Mouse (Mus musculus): ENCODE measurements around the gene Pcdh7.

Gene Pcdh7

DNA sequence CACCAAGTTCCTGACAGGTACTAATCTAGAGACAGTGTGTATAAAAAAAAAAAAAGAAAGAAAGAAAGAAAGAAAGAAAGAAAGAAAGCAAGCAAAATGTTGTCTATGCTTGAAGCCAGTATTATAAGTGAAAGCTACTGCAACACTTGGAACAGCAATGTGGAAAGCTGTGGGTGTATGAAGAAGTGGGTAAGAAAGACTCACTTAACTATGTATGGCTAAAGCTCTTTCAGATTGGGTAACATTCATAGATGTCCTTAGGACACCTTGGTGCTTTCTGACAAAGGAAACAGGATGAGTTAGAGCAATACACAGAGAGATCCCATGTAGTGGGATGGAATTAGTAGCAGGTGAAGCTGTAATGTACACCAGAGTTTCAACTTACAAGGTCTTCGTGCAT lies 32.6 kb downstream of the Pcdh7 start:
- DNase-seq: no peak

DNA sequence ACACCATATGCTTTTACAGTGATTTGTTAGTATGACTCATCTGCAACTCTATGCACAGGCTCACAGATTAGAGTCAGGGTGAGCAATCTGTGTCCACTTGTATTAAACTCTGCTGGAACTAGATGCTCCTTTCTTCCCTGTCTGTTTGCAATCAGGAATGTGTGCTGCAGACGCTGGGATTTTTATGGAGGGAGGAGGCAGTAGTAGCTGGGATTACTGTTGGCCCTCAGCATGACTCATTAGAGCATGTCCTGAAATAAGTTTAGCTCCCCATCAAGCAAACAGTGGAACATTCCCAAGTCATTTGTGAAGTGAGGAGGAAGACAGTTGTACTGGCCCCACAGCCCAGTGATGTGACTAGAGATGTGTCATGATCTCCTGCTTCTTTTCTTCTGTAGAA lies 38.0 kb downstream of the Pcdh7 start:
- peak; percentile 4 for DNase-seq

DNA sequence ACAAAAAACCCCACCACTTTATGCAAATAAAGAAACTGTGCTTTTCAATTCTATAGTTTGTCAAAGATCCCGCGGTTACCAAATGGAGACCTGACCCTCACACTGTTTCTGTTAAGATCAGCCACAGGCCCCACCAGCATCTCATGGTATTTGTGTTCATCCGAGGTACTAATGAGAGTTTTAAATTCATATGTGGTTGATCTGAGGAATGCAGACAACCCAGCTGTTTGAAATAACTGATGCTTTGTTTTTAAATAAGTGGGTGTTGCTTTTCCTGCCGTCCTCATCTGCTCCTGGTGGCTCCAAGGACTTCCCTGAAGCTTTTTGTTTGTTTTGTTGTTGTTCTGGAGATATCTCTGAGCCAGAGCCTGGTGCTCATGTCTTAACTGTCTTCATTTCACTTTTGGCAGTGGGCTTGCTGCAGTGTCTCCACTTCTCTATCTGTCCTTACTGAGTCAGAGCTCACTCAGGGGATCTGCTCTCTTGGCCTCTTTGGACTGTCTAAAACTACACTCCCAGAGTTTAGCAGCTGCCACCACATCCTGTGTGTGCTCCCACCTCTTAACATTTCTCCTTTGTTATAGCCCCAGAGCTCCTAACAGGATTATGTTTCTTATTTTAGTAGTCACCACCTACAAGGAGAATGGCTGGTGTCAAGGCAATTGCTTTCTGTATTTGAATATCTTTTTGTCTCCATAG lies 39.1 kb downstream of the Pcdh7 start:
- DNase-seq: peak; percentile 1

DNA sequence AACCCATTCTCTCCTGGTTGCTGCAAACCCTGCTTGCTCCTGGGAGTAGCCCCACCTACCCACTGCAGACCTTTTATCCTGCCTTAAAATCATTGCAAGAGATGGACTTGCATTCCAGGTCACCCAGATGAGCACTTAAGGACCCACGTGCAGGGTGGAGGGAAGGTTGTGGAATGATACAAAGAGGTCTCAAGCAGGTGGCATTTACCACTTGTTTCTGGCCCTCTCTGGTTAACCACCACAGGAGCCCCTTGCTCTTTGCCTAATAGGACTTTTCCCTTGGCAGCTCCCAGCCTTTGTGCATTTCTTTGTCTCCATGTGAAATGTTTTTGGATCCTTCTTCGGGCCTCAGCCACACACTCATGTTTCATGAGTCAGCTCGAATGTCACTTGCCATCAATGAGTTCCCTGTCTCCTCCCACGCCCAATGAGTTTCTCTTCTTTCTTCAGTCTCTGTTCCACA lies 39.7 kb downstream of the Pcdh7 start:
- DNase-seq: peak; percentile 6

DNA sequence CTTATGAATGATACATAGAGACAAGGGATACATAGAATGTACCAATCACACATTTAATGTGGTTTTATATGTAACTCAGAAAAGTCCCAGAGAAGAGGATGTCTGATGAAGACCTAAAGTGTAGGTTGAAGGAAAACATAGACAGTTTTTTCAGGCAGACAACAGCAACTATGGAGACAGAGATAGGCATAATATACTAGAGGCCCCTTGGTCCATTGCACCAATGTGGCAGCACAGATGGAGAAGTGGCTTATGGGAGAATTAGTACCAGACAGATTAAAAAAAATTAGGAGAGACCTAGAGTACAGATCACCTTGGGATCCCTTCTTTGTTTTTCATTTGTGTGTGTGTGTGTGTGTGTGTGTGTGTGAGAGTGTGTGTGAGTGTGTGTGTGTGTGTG lies 41.2 kb downstream of the Pcdh7 start:
- DNase-seq: no peak

DNA sequence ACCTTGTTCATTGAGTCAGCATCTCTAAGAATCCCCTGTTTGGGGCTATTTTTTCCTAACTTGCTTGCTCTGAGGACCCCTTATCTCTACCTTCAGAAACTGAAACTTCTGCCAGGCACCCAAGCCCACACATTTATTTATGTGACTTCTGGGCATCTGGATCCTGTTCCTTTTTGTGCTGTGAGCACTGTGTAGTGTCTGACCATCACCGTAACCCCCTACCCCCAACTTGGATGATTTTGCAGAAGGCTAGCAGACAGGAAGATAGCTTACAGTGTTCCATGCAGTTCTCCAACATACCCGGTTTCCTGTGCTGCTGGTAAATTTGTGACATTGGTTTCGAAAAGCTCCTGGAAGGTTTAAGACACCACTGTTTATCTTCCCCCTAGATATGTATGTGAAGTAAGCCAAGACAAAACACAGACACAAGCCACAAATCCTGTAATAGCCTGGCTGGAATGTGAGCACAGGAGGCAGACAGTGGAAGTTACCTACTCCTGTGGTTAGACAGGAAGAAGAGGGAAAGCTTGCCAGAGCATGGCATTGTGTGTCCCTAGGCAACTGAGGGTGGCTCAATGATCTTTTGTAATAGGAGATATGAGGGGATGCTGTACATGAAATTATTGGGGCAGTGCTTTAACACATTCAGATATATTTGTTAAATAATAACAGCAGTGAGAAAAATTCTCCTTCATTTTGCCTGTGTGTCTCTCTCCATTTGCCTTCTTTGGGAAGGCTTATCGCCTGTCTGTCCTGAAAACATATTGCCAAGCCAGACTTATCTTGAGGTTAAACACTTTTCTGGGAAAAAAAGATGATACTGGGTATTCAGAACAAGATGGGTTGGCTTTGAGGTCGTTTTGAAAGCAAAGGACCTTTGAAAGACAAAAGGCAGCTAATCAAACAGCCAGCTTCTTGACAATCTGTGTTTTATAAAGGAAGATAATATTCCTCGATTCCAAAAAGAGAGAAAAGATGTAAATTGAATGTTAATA lies 42.6 kb downstream of the Pcdh7 start:
- no peak for DNase-seq

DNA sequence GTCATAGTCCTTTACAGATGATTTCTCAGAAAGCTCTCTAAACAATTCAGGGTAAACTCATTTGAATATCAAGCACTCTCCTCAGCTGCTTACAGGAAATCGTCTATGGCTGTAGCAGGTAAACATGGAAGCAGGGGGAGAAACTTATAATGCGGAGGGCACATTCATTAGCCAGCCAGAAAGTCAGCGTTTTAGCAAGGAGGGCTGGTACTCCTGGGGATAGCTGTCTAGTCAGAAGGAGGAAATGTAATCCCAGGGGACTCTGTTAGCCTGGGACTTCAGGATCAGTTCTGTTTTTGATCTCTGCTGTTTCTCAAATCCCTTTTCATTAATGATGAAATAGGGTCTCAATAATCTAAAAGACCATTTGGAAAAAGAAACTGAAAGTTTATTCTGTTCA lies 47.6 kb downstream of the Pcdh7 start:
- DNase-seq: no peak

DNA sequence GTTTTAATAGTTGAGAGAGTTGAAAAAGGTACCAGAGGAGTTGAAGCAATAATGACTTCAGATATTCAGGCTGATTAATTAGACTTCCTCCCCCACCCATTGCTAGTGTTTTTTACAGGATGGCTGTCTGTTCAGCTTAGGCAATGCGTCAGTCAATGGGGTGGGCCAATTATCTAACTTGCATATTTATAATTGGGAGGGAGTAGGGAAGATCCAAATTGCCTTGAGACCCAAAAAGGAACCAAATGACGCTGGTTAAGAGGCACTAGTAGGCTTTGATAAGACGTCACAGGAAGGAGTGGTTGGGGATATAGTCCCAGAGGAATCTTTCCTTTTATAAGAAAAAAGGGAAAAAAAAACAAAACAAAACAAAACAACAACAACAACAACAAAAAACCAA lies 49.6 kb downstream of the Pcdh7 start:
- DNase-seq: no peak

DNA sequence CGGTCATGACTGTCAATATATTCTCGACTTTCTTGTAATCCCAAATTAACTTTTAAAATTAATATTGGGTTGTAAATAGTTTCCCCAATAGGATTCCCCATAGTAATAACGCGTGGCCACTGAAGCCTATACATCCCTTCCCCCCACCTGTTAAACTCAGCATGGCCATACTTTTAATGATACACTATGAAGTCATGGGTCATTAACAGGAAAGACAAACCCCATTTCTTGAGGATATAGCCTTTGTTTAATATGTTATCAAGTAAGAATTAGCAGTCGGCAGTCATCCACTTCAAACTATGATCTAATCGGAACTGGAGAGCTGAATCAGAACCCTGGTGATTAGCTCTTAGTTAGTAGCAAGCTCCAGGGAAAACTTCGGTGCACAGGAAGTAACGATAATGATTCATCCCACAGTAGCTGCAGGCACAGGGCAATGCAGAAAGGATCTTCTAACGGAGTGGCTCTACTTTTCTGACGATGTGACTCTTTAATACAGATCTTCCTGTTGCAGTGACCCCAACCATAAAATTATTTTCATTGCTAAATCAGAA lies 50.8 kb downstream of the Pcdh7 start:
- DNase-seq: no peak

DNA sequence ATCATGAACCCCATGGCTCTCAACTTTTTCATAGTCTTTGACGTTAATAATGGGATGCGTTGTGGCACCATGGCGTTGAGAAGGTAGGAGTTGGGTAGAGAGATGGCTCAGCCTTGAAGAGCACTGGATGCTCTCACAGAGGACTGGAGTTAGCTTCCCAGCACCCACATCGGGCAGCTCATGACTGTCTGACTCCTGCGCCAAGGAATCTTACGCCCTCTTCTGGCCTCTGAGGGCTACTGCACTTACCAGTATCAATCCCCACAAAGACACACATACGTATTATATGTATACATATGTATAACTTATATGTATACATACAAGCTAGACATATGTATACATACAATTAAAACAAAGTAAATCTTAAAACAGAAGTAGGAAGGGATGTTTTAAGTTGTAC lies 51.9 kb downstream of the Pcdh7 start:
- DNase-seq: no peak

DNA sequence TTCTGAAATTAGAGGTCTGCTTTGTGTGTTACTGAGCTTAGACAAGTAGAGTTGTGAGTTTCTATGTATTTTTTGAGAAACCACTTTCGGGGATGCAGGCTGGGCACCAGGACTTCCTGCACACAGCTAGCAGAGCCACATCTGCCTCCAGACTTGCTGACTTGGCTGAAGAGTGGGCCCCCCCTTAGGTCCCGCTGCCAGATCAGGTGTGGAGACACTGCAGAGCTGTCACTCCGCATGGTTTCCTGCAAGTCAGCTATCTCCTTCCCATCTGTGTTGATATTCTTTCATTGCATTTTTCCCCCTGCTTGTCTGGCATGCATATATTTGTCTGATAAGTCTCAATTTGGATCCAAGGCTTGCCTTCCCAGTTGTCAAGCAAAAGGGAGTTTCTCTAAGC lies 52.6 kb downstream of the Pcdh7 start:
- DNase-seq: no peak

DNA sequence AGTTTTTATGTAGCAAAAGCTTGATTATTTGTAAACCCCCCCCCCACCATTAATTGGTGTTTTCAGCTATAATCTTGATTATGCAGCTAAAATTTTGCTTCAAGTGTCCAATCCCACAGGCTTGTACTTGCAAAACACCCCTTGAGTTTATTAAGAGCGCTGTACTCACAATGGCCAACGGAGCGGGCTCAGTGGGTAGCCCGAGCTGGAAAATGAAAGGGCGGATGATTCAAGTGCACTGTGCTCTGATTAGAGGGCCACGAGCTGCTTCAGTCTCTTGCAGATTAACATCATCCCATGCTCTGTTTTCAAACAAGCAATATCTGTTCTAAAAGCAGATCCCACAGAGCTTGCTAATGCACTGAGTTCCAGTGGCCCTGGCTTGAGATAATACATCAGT lies 53.4 kb downstream of the Pcdh7 start:
- no peak for DNase-seq

DNA sequence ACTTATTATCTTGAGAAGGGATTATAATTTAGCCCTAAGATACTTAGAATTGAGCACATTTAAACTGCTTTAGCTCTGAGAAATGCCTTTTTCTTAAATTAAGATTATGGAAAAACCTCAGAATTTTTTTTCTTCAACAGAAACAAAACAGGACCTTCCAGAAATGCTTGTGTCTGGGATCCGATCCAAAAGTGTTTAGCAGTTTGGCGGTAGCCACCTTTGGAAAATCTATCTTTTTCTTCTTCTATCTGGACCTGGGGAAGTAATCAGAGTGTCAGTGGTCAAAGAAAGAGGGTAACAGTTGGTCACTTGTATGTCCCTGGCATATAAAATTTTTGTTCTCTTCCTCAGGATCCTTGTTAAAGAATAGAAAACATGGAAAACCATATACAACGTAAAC lies 54.9 kb downstream of the Pcdh7 start:
- no peak for DNase-seq

DNA sequence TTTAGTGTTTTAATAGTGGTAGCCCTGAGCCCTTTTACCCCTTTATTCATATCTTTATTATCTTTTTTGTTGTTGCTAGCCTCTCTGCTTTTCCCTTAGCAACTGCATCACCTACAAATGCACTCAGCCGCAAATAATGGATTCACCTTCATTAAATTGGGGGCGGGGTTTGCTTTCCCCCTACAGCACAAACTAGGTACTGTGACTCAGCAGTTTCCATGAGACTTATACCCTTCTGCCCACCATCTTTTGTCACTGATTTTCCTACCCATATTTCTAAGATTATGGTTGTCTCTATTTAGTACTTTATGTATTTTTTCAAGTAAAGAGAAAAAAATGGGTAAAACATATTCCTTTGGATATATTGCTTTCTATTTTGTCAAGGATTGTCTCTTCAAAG lies 56.7 kb downstream of the Pcdh7 start:
- no peak for DNase-seq

DNA sequence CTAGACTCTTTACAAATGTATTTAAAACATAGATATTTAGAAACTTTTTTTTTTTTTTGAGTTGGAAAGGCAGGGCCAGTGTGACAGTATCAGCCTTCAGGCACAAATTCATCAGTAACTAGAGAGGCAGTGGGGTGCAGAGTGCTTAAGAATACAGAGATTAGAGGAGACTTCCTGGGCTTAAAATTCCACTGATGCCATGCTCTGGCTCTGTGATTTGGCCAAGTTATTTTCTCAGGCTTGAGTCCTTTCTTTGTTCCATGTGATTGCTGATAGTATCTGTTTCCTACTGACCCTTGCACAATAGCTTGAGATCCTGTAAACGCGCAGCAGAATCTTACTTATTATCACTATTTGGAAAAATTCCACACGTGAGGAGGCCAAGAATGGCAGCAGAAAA lies 60.3 kb downstream of the Pcdh7 start:
- DNase-seq: peak; percentile 20

DNA sequence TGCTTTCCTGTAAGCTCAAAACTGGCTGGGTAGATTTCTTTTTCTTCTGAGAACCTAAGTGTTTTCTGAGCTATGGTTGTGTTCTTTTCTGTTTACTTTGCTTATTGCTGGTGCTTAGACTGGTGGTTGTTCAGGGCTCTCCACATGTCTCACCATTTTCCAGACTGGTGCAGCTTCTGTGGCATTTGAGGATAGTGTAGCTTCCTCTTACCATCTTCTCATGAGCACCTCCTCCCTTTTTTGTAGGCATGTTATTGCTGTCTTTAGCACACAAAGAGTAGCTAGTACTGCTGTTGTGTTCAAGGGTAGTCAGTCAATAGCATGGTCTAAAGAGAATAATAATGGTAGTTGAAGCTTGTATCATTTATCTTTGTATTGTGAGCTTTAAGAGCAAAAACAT lies 62.2 kb downstream of the Pcdh7 start:
- no peak for DNase-seq

DNA sequence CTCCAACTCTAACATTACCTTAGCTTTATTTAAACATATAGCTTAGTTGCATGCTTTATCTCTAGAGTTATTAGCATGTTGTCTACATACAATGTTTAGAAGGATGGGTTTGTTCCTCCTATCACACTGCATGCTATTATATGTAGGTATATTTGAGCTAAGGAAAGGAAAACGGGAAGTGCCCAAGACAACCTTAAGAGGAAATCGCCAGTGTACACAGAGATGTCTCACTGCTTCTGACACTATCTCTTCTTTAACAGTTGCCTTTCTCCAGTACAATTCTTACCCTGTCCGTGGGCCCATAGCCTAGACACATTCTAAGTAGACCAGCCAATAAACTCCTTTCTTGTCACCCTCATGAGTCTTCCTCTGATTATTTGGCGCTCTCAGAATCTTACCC lies 62.8 kb downstream of the Pcdh7 start:
- no peak for DNase-seq

DNA sequence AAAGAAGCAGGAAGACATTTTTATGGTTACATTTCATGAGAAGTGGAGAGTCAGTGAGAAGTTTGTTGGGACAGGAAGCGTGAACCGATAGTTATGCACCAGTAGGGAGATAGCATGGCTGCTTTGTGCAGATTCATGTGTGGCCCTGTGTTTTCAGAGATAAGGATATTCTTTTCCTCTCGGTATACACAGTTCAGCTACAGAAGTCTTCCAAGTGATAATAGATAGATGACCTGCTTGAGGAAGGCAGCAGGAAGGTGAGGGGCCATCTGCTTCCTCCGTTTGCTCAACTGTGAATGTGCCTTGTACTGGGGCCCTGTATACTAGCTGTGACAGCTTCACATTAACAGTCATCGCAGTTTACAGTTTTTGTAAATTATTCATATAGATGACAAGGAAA lies 64.2 kb downstream of the Pcdh7 start:
- no peak for DNase-seq

DNA sequence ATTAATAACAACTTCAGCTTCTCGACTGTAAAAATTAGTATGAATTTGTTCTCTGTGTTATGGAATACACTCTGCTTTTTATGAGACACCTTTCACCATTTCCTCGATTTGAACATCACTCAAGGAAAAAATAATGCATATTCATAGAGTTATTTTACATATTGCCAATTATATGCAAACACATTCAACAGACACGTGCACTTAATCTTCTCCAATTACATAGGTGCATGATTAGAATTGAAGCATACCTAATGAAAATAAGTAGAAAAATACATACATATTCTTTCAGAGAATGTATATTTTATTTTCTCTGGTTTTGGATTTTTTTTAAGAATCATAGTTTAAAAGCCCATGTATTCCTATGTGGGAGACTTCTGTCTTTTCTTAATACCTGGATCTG lies 64.8 kb downstream of the Pcdh7 start:
- no peak for DNase-seq

DNA sequence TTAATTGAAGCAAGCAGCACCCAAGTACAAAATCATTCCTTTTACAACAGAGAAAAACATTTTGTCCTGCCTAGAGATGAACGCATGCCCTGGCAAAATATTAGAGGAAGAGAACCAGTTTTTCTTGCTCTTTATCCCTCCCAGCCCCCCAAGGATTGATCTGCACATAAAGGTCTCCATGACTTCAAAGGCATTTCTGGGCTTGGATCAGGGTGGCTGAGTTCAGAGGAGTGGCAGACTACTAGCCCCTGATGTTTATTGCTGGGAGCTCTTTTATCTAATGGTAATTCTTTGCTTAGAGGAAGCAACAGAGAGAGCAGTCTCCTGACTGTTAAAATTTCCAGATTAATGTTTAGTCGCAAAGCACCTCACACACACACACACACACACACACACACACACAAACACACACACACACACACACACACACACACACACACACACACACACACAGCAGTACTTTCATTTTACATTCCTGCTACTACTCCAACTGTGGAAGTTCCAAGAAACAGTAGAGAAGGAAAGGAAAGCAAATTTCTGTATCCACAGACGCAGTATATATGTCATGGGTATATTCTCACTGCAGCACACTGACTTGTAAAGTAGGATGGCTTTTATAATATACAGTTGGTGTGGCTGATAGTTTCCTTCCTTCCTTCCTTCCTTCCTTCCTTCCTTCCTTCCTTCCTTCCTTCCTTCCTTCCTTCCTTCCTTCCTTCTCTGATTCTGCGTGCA lies 71.2 kb downstream of the Pcdh7 start:
- no peak for DNase-seq

DNA sequence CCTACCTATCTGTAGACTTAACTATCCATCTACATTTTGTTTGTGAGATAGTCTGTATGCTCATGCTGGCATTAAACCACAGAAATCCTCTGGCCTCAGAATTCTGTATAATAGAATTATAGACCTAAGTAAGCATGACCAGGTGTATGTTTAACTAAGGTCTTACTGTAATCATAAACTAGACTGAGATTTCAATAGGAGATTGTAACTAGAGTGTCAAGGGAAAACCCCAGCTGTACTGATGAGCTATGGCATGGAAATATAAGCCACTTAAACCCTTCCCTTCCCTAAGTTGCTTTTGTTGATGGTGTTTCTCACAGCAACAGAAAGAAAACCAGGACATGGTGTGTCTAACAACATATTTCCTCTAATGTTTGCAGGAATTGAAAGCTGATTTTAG lies 78.6 kb downstream of the Pcdh7 start:
- no peak for DNase-seq

DNA sequence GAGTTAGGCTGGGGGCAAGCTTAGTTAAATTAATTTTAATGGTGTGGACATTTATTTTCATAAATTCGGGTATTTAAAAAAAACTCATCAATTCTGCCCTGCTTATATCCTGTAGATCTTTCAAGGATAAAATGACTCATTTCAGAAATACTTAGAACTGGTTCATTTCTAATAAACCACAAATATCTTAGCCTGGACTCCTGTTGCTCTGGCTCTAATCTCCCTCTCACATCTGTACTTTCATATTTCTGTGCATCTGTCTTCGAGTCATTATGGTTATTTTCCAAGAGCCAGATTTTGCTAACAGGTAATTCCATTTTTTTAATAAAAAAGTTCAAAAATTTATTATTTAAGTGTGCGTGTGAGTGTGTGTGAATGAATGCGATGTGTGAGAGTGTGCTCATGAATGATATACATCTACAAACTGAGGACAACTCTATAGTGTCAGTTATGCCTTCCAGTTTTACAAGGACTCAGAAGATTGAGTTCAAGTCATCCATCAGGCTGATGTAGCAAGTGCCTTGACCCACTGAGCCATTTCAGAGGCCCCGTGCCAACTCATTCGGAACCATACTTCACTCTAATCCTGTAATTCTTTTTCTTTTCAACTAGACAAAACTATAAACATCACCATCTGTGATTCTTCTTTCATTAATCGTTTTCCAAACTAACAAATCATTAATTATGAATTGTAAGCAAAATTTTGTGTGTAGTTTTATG lies 80.3 kb downstream of the Pcdh7 start:
- DNase-seq: no peak

DNA sequence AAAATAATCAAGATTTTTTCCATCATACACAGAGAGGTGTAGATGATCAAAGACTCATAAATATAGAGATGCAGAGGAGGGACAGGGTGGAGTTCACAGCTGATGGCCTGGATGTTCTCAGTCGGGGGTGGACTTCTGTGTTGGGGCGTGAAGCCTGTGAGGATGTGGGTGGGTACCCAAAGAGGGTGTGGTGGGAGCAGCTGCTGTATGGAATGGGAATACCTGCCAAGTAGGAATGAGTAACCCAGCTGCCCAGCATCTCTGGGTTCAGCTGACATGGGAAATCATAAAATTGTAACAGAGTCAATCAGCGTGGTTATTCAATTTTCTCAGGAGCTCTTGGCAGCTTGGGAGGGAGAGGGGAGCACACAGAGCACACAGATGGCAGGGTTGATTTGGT lies 85.3 kb downstream of the Pcdh7 start:
- no peak for DNase-seq
